Mouse (Mus musculus): ENCODE data around the gene Cdk5rap2.

The Cdk5rap2 gene

GRCm38 (mm10) chr4:70409994-70410721, at the start of gene Cdk5rap2:
Gene Cdk5rap2, minus strand, starts transcription at chr4:70410443.
- peak; percentile 97 to 98 for DNase-seq

GRCm38 (mm10) chr4:70452161-70452560, 41.9 kb upstream of the Cdk5rap2 start:
- peak in 1 of 2 experiments; percentile 23 for DNase-seq

- DNase-seq = peak in 1 of 2 experiments; percentile 31
These were observed 41.5 kb upstream of the Cdk5rap2 start for GRCm38 (mm10) chr4:70451750-70452149.

GRCm38 (mm10) chr4:70449668-70450067, 39.4 kb upstream of the Cdk5rap2 start:
- DNase-seq = no peak

GRCm38 (mm10) chr4:70446774-70447173, 36.5 kb upstream of the Cdk5rap2 start:
- DNase-seq = no peak

GRCm38 (mm10) chr4:70420202-70420601, 10.0 kb upstream of the Cdk5rap2 start:
- no peak for DNase-seq

- DNase-seq = no peak
These were observed 1.9 kb upstream of the Cdk5rap2 start for GRCm38 (mm10) chr4:70412126-70412525.

- no peak for DNase-seq
These were observed 787 bp downstream of the Cdk5rap2 start for GRCm38 (mm10) chr4:70409456-70409855.

- DNase-seq = no peak
These were observed 8.0 kb downstream of the Cdk5rap2 start for GRCm38 (mm10) chr4:70402109-70402819.

GRCm38 (mm10) chr4:70399476-70399875, 10.8 kb downstream of the Cdk5rap2 start:
- no peak for DNase-seq

GRCm38 (mm10) chr4:70399074-70399473, 11.2 kb downstream of the Cdk5rap2 start:
- no peak for DNase-seq

GRCm38 (mm10) chr4:70398088-70398487, 12.2 kb downstream of the Cdk5rap2 start:
- DNase-seq = no peak

GRCm38 (mm10) chr4:70396701-70397100, 13.5 kb downstream of the Cdk5rap2 start:
- no peak for DNase-seq

- DNase-seq = no peak
These were observed 15.5 kb downstream of the Cdk5rap2 start for GRCm38 (mm10) chr4:70394736-70395135.

- DNase-seq = peak; percentile 31 to 44
These were observed 18.4 kb downstream of the Cdk5rap2 start for GRCm38 (mm10) chr4:70391760-70392372.

GRCm38 (mm10) chr4:70391073-70391472, 19.2 kb downstream of the Cdk5rap2 start:
- DNase-seq = no peak

- DNase-seq = no peak
These were observed 24.0 kb downstream of the Cdk5rap2 start for GRCm38 (mm10) chr4:70386206-70386605.

GRCm38 (mm10) chr4:70377359-70377758, 32.9 kb downstream of the Cdk5rap2 start:
- DNase-seq = no peak

- no peak for DNase-seq
These were observed 45.0 kb downstream of the Cdk5rap2 start for GRCm38 (mm10) chr4:70365061-70365858.

- no peak for DNase-seq
These were observed 48.9 kb downstream of the Cdk5rap2 start for GRCm38 (mm10) chr4:70361366-70361765.

GRCm38 (mm10) chr4:70355659-70356350, 54.4 kb downstream of the Cdk5rap2 start:
- DNase-seq = peak in 1 of 2 experiments; percentile 45

GRCm38 (mm10) chr4:70354448-70354847, 55.8 kb downstream of the Cdk5rap2 start:
- DNase-seq = no peak

Measured in lung, postnatal 4 days (tissue).